Mouse (Mus musculus) megakaryocyte, embryonic 14.5 days (primary cell): ENCODE measurements around the gene Vmn1r1. TPM values are rescaled to one million over a fixed set of nuclear protein-coding genes. Genes with fewer than 3 reads are reported as not detected.

Experiments used
- H3K27me3 ChIP-seq: replicated peaks from 2 replicates; pipeline ENCODE3; 2012; ENCODE audit warnings: inconsistent platforms
- H3K36me3 ChIP-seq: replicated peaks from 2 replicates; pipeline ENCODE3; 2012; ENCODE audit warnings: low read length, inconsistent platforms, mixed read lengths
- H3K4me1 ChIP-seq: 2 replicates; pipeline ENCODE4 v1.6.1; 2012; ENCODE audit warnings: inconsistent platforms
- H3K4me3 ChIP-seq: replicated peaks from 2 replicates; pipeline ENCODE3; 2012; ENCODE audit warnings: moderate library complexity, mild to moderate bottlenecking, inconsistent platforms
- H3K9me3 ChIP-seq: 2 replicates; pipeline ENCODE4 v1.6.1; 2012; ENCODE audit warnings: inconsistent platforms
- FLI1 ChIP-seq: IDR thresholded peaks from 2 replicates; pipeline ENCODE4 v1.6.1; 2012; ENCODE audit warnings: low read length, inconsistent platforms, mixed read lengths
- GATA1 ChIP-seq: IDR thresholded peaks from 3 replicates; pipeline ENCODE4 v1.6.1; 2012; ENCODE audit warnings: mixed read lengths, low read length, inconsistent platforms, borderline replicate concordance
- polyA plus RNA-seq: library from polyadenylated mRNA; stranded (reverse); fragments of >175 nt; gene quantifications from 2 replicates; pipeline ENCODE4 v1.2.3, GENCODE M21; 2012; ENCODE audit warnings: low replicate concordance; ENCODE audit not compliant: insufficient read depth

Vmn1r1 gene
- polyA plus RNA-seq, 1 experiment = not detected

- Histone ChIP-seq H3K9me3 (no peaks in the 10 kb centered on the region), H3K36me3 (no peaks in the 10 kb centered on the region), H3K4me1 (peaks cover 13% of the 10 kb centered on the region), H3K27me3 (no peaks in the 10 kb centered on the region), H3K4me3 (no peak overlapping the region)
- TF ChIP-seq GATA1 (no peak), FLI1 (no peak)
Observed at GRCm38 (mm10) chr1:182162951-182163350, 1.3 kb downstream of the Vmn1r1 start.

GRCm38 (mm10) chr1:182159575-182159974 is 4.7 kb downstream of the Vmn1r1 start:
- Histone ChIP-seq H3K4me1 (peaks cover 13% of the 10 kb centered on the region), H3K27me3 (peaks cover 2% of the 10 kb centered on the region), H3K4me3 (no peak overlapping the region), H3K9me3 (no peaks in the 10 kb centered on the region), H3K36me3 (no peaks in the 10 kb centered on the region)
- TF ChIP-seq GATA1 (no peak), FLI1 (no peak)

GRCm38 (mm10) chr1:182157734-182158133 is 6.6 kb downstream of the Vmn1r1 start:
- Histone ChIP-seq H3K9me3 (no peaks in the 10 kb centered on the region), H3K27me3 (peaks cover 2% of the 10 kb centered on the region), H3K4me3 (no peak overlapping the region), H3K36me3 (no peaks in the 10 kb centered on the region), H3K4me1 (peaks cover 9% of the 10 kb centered on the region)
- TF ChIP-seq GATA1 (no peak), FLI1 (no peak)

DNA sequence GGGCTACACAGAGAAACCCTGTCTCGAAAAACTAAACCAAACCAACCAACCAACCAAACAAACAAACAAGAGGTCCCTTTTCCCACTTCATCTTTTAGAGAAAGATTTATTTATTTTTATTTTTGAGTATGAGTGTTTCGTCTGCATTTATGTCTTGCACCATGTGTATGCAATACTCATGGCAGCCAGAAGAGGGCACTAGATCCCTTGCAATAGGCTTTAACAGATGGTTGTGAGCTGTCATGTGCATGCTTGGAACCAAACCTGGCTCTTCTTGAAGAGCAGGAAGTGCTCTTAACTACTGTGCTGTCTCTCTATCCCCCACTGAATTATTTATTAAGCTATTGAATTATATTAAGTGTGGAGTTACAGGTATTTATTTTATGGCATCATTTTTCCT is 14.3 kb downstream of the Vmn1r1 start:
- Histone ChIP-seq H3K4me1 (peaks cover 49% of the 10 kb centered on the region), H3K36me3 (peaks cover 3% of the 10 kb centered on the region), H3K9me3 (peaks cover 3% of the 10 kb centered on the region; the same call in 1 of the 2 replicates), H3K27me3 (no peaks in the 10 kb centered on the region), H3K4me3 (no peak overlapping the region)
- TF ChIP-seq FLI1 (no peak), GATA1 (no peak)

DNA sequence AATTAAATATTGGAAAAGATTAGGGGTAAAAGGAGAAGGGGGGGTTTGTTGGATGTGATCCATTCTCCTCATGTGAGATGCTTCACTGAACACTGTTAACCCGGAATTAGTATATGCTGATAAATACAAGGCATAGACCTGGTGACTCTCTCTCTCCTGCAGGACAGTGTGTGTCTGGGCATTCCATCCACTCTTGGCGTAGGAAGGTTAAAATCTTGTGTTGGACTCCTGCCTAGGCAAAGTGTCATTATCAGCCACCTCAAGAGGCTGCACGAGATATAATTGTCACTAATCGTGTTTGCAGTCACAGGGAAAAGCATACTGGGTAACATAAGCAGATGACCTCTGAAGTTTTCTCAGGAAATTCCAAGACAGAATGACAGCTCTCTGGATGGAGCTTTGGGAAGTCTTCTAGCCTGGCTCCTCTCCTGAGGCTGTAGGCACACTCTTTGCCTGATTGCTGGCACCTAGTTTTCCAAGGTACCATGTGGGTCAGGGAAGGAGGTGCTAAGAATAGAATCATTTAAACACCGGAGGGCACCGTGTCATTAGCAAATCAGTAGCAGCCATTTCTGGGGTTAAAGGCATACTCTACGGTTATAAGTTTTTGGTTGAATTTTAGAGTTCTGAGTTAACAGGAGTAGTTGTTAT is 15.3 kb downstream of the Vmn1r1 start:
- TF ChIP-seq FLI1 (no peak), GATA1 (no peak)
- H3K4me3 ChIP-seq = no peak overlapping the region

DNA sequence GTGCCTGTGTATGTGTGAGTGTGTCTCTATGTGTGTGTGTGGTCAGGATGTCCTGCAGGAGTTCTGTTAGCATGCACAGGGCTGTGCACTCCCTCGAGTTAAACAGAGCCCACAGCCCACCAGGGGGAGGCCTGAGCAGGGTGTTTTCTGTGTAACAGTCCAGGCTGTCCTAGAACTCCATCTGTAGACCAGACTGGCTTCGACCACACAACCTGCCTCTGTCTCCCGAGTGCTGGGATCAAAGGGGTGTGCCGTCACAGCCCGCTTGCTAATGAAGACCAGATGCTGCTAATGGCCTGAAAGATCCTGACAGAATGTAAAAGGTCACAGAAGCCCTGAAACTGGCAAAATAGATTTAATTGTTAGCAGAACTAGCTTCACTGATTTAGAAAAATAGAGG is 18.7 kb downstream of the Vmn1r1 start:
- Histone ChIP-seq H3K4me1 (peaks cover 77% of the 10 kb centered on the region), H3K4me3 (no peak overlapping the region), H3K9me3 (peaks cover under 1% of the 10 kb centered on the region; the same call in 1 of the 2 replicates), H3K36me3 (peaks cover under 1% of the 10 kb centered on the region), H3K27me3 (peaks cover 2% of the 10 kb centered on the region)
- no peak for TF ChIP-seq FLI1
- TF ChIP-seq GATA1 = no peak

More for the DNA sequence above, 15.3 kb downstream of the Vmn1r1 start:
- H3K36me3 ChIP-seq = peaks cover 3% of the 10 kb centered on the region
- H3K4me1 ChIP-seq = peaks cover 59% of the 10 kb centered on the region
- H3K9me3 ChIP-seq = peaks cover 3% of the 10 kb centered on the region; the same call in 1 of the 2 replicates
- no peaks in the 10 kb centered on the region for H3K27me3 ChIP-seq

GRCm38 (mm10) chr1:182143288-182143687 is 21.0 kb downstream of the Vmn1r1 start:
- no peak for TF ChIP-seq GATA1
- no peak for TF ChIP-seq FLI1
- no peaks in the 10 kb centered on the region for H3K36me3 ChIP-seq
- H3K9me3 ChIP-seq = no peaks in the 10 kb centered on the region
- peaks cover 73% of the 10 kb centered on the region for H3K4me1 ChIP-seq
- H3K27me3 ChIP-seq = peaks cover 12% of the 10 kb centered on the region
- H3K4me3 ChIP-seq = no peak overlapping the region

- Histone ChIP-seq H3K36me3 (no peaks in the 10 kb centered on the region), H3K4me1 (peaks cover 67% of the 10 kb centered on the region), H3K27me3 (peaks cover 12% of the 10 kb centered on the region), H3K9me3 (no peaks in the 10 kb centered on the region), H3K4me3 (no peak overlapping the region)
- TF ChIP-seq FLI1 (no peak), GATA1 (no peak)
Observed at GRCm38 (mm10) chr1:182142725-182143124, 21.6 kb downstream of the Vmn1r1 start.

DNA sequence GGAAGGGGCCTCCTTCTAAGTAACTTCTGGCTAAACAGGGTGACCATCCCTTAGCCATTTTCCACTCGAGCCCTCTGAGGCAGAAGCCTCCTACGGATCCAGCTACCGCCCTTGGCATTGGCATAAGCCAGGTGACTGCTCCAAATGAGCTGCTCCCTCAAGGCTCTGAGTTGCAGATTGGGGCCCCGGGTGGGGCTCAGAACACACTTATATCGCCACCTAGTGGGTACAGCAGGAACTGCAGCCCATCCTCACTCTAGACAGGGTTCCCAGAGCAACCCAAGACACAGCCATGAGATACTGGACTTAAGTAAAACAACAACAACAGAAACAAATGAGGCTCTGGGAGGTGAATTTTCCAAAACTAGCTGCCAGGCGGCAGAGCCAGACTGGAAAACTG is 23.9 kb downstream of the Vmn1r1 start:
- no peak for TF ChIP-seq GATA1
- no peak for TF ChIP-seq FLI1
- H3K4me3 ChIP-seq = peak overlapping the region; percentile 44
- H3K9me3 ChIP-seq = no peaks in the 10 kb centered on the region
- H3K36me3 ChIP-seq = no peaks in the 10 kb centered on the region
- H3K4me1 ChIP-seq = peaks cover 54% of the 10 kb centered on the region
- peaks cover 12% of the 10 kb centered on the region for H3K27me3 ChIP-seq

DNA sequence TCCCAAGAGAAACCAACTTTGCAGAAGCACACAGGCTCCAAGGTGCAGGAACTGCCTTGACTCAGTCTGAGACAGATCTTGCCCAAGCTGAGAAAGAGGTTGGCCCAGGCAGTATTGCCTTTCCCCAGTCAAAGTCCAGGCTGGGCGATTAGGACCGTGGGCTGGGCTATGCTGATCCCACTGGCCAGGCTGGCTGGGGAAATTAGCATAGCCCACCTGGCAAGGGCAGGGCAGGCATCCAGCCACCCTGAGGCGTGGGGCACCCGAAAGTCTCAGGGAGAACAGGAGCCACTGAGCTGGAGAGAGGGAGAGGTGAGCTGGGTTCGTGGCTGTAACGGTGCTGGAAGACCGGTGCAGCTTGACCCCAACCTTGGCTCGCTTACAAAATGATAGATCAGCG is 24.3 kb downstream of the Vmn1r1 start:
- H3K4me3 ChIP-seq = peak overlapping the region; percentile 42
- H3K4me1 ChIP-seq = peaks cover 49% of the 10 kb centered on the region
- H3K27me3 ChIP-seq = peaks cover 12% of the 10 kb centered on the region
- no peaks in the 10 kb centered on the region for H3K36me3 ChIP-seq
- H3K9me3 ChIP-seq = no peaks in the 10 kb centered on the region
- TF ChIP-seq GATA1 (no peak), FLI1 (no peak)
